Mouse (Mus musculus): ENCODE results near the gene Megf8.

The Megf8 gene

GRCm38 (mm10) chr7:25380392-25381283, 63.7 kb downstream of the Megf8 start:
- in situ Hi-C loops (cut with MboI, MseI) = no loop called here

GRCm38 (mm10) chr7:25381284-25381680, 64.3 kb downstream of the Megf8 start:
- in situ Hi-C loops (cut with MboI, MseI) = no loop called here

GRCm38 (mm10) chr7:25382541-25382940, 65.6 kb downstream of the Megf8 start:
- in situ Hi-C loops (cut with MboI, MseI) = no loop called here

GRCm38 (mm10) chr7:25383385-25383784, 66.4 kb downstream of the Megf8 start:
- in situ Hi-C loops (cut with MboI, MseI) = no loop called here

- in situ Hi-C loops (cut with MboI, MseI) = no loop called here
Observed at GRCm38 (mm10) chr7:25383891-25384290, 66.9 kb downstream of the Megf8 start.

GRCm38 (mm10) chr7:25384318-25384717, 67.4 kb downstream of the Megf8 start:
- in situ Hi-C loops (cut with MboI, MseI) = no loop called here

GRCm38 (mm10) chr7:25384818-25385217, 67.9 kb downstream of the Megf8 start:
- in situ Hi-C loops (cut with MboI, MseI) = no loop called here

- in situ Hi-C loops (cut with MboI, MseI) = no loop called here
Observed at GRCm38 (mm10) chr7:25385259-25385658, 68.3 kb downstream of the Megf8 start.

- in situ Hi-C loops (cut with MboI, MseI) = no loop called here
Observed at GRCm38 (mm10) chr7:25385850-25386555, 69.0 kb downstream of the Megf8 start.

- in situ Hi-C loops (cut with MboI, MseI) = no loop called here
Observed at GRCm38 (mm10) chr7:25387811-25388440, 71.0 kb downstream of the Megf8 start.

- in situ Hi-C loops (cut with MboI, MseI) = no loop called here
Observed at GRCm38 (mm10) chr7:25388916-25389315, 72.0 kb downstream of the Megf8 start.

GRCm38 (mm10) chr7:25390054-25390770, 73.2 kb downstream of the Megf8 start:
- in situ Hi-C loops (cut with MboI, MseI) = no loop called here

- in situ Hi-C loops (cut with MboI, MseI) = no loop called here
Observed at GRCm38 (mm10) chr7:25390986-25391385, 74.0 kb downstream of the Megf8 start.

- in situ Hi-C loops (cut with MboI, MseI) = no loop called here
Observed at GRCm38 (mm10) chr7:25391856-25392453, 75.0 kb downstream of the Megf8 start.

GRCm38 (mm10) chr7:25392851-25393250, 75.9 kb downstream of the Megf8 start:
- in situ Hi-C loops (cut with MboI, MseI) = no loop called here

- in situ Hi-C loops (cut with MboI, MseI) = no loop called here
Observed at GRCm38 (mm10) chr7:25393451-25394210, 76.7 kb downstream of the Megf8 start.

GRCm38 (mm10) chr7:25394754-25395153, 77.8 kb downstream of the Megf8 start:
- in situ Hi-C loops (cut with MboI, MseI) = loop anchor here (5.0 kb wide), 1 partner anchor 1022 kb away; the partner anchor contains the start of gene Kcnn4

- in situ Hi-C loops (cut with MboI, MseI) = loop anchor here (5.0 kb wide), 1 partner anchor 1023 kb away; the partner anchor contains the start of gene Kcnn4
Observed at GRCm38 (mm10) chr7:25395186-25395557, 78.2 kb downstream of the Megf8 start.

- in situ Hi-C loops (cut with MboI, MseI) = loop anchor here (5.0 kb wide), 1 partner anchor 1024 kb away; the partner anchor contains the start of gene Kcnn4
Observed at GRCm38 (mm10) chr7:25395558-25396521, 78.9 kb downstream of the Megf8 start.
